Mouse (Mus musculus): ENCODE data around the gene Rgs5. TPM values are rescaled to one million over a fixed set of nuclear protein-coding genes. Genes with fewer than 3 reads are reported as not detected.

Gene Rgs5
- 1.7 and 1.8 TPM in 2 replicates for polyA plus RNA-seq (2015; fragmentation: Nextera tagmentation; extraction: Ambion mirVana)

DNA sequence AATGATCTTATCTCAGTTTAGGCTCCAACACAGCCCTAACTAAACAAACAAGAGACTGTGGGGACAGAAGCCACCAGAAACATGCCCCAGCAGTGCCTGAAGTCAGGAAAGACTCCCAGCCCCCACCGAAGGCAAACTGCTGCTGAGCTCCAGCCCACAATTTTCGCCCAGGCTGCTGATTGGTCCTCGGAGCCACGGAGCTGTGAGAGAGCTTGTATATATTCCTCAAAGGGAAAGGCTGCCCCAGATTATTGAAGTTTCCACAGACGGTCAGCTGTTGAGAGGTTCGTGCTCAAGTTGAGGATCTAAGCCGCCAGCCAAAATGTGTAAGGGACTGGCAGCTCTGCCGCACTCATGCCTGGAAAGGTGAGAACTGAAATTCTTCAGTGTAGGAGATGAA, at the start of gene Rgs5:
Gene Rgs5 (plus strand): TSS at position 246 of the 400 bp plus-strand sequence.
- Histone ChIP-seq H3K36me3 (no peaks in the 10 kb centered on the region), H3K9ac (no peak within 1 kb of the TSS), H3K4me1 (peaks cover 15% of the 10 kb centered on the region), H3K4me3 (peak within 1 kb of the TSS; percentile 20), H3K4me2 (replicated peaks) (peak within 1 kb of the TSS; percentile 56), H3K9me3 (no peaks in the 10 kb centered on the region), H3K27me3 (0 out of 2 replicates have a peak, but pooled peaks cover 2% of the 10 kb centered on the region), H3K27ac (no peak within 1 kb of the TSS)
- ATAC-seq (ENCODE audit: low FRiP score, low read depth): peak; percentile 78
- 3% methylated on average over 8 of the region's 8 CpGs for WGBS

DNA sequence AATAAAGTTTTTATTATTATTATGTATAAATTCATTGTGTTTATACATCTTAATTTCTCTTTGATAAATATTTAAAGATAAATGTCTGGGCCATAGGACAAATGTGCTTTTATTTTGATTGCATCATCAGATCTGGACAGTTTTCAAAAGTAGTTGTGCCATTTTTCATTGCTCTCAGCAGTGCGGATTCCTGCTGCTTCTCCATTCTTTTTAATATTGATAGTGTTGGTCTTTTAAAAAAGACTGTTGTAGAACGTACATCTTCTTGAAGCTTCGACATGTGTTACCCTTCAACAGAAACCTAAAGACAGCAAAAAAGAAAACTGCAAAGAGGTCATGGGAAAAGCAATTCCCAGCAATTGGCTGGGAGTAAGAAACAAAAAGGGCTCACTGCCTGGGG, 49.1 kb upstream of the Rgs5 start:
- ATAC-seq (ENCODE audit: low FRiP score, low read depth): no peak
- no peak overlapping the region for H3K9ac ChIP-seq
- WGBS: 86% methylated on average over 3 of the region's 3 CpGs
- H3K9me3 ChIP-seq: no peaks in the 10 kb centered on the region
- H3K4me2 ChIP-seq (replicated peaks): no peak overlapping the region
- no peaks in the 10 kb centered on the region for H3K4me1 ChIP-seq
- no peaks in the 10 kb centered on the region for H3K36me3 ChIP-seq
- H3K27me3 ChIP-seq: no peaks in the 10 kb centered on the region
- H3K4me3 ChIP-seq: no peak overlapping the region
- H3K27ac ChIP-seq: no peak overlapping the region

DNA sequence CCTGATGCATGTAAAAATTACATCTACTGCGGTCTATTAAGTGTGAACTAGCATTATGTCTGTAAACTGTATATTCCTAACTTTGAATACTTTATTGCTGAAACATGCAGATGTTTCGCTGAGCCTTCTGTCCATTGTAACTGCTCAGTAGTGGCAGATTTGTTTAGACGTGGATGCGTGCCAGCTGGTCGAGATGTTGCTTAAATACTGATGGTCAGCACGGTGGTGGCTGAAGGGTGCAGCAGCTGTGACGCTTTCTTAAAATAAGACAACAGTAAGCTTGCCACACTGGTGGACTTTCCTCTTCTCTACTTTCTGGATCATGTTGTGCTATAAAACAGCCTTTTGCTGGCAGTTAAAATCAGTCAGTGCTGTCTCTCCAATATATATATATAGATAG, 25.6 kb upstream of the Rgs5 start:
- Histone ChIP-seq H3K4me2 (replicated peaks) (no peak overlapping the region), H3K9ac (no peak overlapping the region), H3K4me1 (no peaks in the 10 kb centered on the region), H3K36me3 (no peaks in the 10 kb centered on the region), H3K9me3 (no peaks in the 10 kb centered on the region), H3K27me3 (no peaks in the 10 kb centered on the region), H3K27ac (no peak overlapping the region), H3K4me3 (no peak overlapping the region)
- 83% methylated on average over 7 of the region's 7 CpGs for WGBS
- ATAC-seq (ENCODE audit: low FRiP score, low read depth): no peak

DNA sequence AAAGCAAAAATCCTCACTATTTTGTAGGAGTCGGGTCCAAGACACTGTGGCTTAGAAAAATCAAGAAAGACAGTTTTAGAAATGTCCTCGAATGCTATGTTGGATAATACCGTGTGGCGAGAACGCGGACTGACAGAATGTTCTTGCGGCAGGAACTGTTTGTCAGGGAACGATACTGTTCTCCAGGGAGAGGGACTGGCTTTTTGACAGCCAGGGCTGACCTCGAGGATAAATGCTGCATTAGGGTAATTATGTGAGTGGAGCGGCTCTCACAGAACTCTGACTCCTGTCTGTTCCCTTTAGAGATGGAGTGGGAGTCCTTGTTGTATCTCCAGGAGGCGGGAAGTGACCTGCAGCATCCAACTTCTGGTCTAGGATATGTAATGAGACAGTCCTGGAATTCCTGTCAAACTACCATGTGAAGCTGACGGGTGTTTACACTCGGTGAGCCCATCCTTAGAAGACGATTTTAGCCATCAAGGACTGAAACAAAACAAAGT, 18.0 kb upstream of the Rgs5 start:
- H3K4me1 ChIP-seq: no peaks in the 10 kb centered on the region
- ATAC-seq (ENCODE audit: low FRiP score, low read depth): no peak
- H3K27ac ChIP-seq: no peak overlapping the region
- no peak overlapping the region for H3K4me2 ChIP-seq (replicated peaks)
- WGBS: 66% methylated on average over 14 of the region's 14 CpGs
- no peaks in the 10 kb centered on the region for H3K27me3 ChIP-seq
- H3K36me3 ChIP-seq: no peaks in the 10 kb centered on the region
- H3K9ac ChIP-seq: no peak overlapping the region
- H3K9me3 ChIP-seq: no peaks in the 10 kb centered on the region
- H3K4me3 ChIP-seq: no peak overlapping the region

DNA sequence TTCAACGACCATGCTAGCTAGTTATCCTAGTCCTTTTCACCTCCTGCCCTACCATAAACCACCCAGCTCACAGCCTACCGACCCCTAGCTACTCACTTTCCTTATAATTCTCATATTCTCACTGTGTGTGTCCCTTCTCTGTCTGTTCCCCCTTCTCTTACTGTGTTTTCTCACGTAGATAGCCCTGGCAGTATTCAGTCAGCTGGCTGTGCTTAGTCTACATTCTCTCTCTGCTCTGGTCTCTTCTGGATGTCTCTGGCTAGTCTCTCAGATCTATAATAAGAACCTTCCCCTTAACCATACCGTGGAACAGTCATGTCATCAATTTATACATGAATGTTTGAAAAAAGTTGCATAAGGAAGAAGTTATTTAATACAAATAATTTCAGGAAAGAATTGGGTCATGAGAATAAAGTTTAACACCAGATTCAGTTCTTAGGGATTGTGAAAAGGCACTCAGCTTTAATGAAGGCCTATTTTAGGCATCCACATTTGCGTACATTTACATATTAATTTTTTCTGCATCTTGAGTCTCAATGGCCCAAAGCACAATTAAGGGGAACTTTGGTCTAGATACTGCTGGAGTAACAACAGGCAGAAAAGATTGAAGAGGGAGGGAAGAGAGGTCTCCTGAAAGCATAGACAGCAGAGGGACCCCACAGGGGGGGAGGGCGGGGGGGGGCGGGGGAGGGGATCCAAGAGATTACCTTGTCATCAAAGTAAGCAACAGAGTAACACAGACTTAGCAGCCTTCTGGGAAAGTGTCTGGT, 10.2 kb upstream of the Rgs5 start:
- Histone ChIP-seq H3K4me1 (no peaks in the 10 kb centered on the region), H3K9ac (no peak overlapping the region), H3K9me3 (no peaks in the 10 kb centered on the region), H3K27ac (no peak overlapping the region), H3K4me3 (no peak overlapping the region), H3K27me3 (no peaks in the 10 kb centered on the region), H3K36me3 (no peaks in the 10 kb centered on the region), H3K4me2 (replicated peaks) (no peak overlapping the region)
- no peak for ATAC-seq (ENCODE audit: low FRiP score, low read depth)
- WGBS: 67% methylated on average over 5 of the region's 7 CpGs

DNA sequence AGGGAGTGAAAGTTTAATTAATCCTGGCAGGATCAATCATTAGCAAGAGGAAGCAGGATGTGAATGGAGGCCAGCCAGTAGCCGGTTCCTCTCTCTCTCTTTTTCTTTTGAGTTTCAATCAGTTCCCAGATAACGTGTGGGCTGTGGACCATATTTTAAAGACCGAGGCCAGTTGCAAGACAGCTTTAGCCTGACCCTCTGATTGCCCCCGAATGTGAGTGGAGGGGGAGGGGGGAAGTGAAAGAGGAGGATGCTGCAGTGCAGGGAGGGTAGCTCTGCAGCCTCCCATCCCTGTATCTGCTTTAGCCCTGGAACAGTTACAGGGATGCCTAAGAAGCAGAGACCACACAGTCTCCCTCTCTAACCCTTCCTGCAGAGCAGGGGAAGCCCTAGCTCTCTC, 4.2 kb downstream of the Rgs5 start:
- 0 out of 2 replicates have a peak, but pooled peaks cover under 1% of the 10 kb centered on the region for H3K27me3 ChIP-seq
- H3K4me1 ChIP-seq: peaks cover 14% of the 10 kb centered on the region
- no peak overlapping the region for H3K4me2 ChIP-seq (replicated peaks)
- 5% methylated on average over 4 of the region's 4 CpGs for WGBS
- no peaks in the 10 kb centered on the region for H3K36me3 ChIP-seq
- no peak for ATAC-seq (ENCODE audit: low FRiP score, low read depth)
- H3K9ac ChIP-seq: no peak overlapping the region
- no peaks in the 10 kb centered on the region for H3K9me3 ChIP-seq
- H3K4me3 ChIP-seq: no peak overlapping the region
- no peak overlapping the region for H3K27ac ChIP-seq

DNA sequence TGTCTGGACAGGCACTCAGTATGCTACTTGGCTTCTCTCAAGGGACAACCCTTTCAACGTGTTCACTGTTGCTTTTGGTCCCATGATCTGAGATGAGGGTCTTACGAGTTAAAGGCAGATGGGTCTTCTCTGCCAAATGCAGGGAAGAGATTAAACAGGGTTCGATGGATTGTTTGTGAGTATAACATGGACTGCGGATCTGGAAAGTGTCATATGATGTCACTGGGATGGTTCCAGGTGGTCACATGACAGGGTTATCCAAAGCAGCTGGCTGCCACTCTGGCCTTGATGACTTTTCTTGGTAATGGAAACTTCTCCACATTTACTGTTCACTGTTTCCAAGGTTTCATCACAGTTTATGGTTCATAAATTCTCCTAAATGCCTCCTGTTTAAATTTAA, 12.0 kb downstream of the Rgs5 start:
- Histone ChIP-seq H3K4me1 (no peaks in the 10 kb centered on the region), H3K9ac (no peak overlapping the region), H3K4me3 (no peak overlapping the region), H3K27me3 (no peaks in the 10 kb centered on the region), H3K36me3 (no peaks in the 10 kb centered on the region), H3K27ac (no peak overlapping the region), H3K4me2 (replicated peaks) (no peak overlapping the region), H3K9me3 (no peaks in the 10 kb centered on the region)
- 64% methylated on average over 4 of the region's 4 CpGs for WGBS
- ATAC-seq (ENCODE audit: low FRiP score, low read depth): no peak

DNA sequence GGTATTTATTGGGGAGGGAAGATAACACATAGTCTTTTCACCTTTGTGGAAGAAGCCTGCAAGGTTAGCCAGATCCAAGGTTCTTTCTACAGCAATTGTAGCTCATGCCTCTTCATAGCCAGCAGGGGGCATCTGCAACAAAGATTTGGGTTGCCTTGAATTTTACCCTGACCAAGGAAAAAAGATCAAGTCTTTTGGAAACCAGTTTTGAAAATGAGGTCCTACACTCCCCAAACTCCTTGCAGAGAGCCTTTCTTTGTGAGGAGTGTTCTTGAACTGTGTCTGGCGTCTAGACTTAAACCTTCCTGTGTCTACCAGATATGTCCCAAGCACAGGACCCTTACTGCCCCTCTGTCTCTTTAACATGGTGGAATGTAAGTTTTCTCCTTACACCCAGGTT, 15.4 kb downstream of the Rgs5 start:
- WGBS: 56% methylated on average over 1 of the region's 1 CpGs
- no peak overlapping the region for H3K9ac ChIP-seq
- no peak overlapping the region for H3K27ac ChIP-seq
- H3K36me3 ChIP-seq: no peaks in the 10 kb centered on the region
- H3K4me2 ChIP-seq (replicated peaks): no peak overlapping the region
- no peak overlapping the region for H3K4me3 ChIP-seq
- H3K9me3 ChIP-seq: no peaks in the 10 kb centered on the region
- H3K4me1 ChIP-seq: no peaks in the 10 kb centered on the region
- ATAC-seq (ENCODE audit: low FRiP score, low read depth): 0 out of 2 replicates have a peak, but pooled peaks have one; percentile 48
- no peaks in the 10 kb centered on the region for H3K27me3 ChIP-seq

DNA sequence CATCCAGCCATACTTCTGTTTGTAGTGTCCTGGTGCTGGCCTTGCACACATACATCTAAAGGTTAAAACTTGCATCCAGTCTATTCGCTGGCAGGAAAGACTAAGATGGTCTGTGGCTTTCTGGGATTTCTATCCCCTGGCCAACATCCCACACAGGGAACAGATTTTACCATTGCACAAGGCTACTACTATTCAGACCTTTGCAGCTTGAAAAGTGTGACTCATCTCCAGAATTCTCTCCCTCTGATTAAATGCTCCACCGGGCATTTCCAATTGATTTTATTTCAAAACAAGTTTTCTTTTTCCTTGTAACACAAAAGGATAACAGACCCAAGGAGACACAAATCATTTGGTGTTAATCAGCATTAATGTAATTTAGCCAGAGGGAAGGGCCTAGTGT, 16.5 kb downstream of the Rgs5 start:
- 85% methylated on average over 2 of the region's 2 CpGs for WGBS
- no peaks in the 10 kb centered on the region for H3K27me3 ChIP-seq
- H3K4me1 ChIP-seq: no peaks in the 10 kb centered on the region
- H3K4me2 ChIP-seq (replicated peaks): no peak overlapping the region
- no peak overlapping the region for H3K27ac ChIP-seq
- H3K9me3 ChIP-seq: no peaks in the 10 kb centered on the region
- H3K4me3 ChIP-seq: no peak overlapping the region
- no peaks in the 10 kb centered on the region for H3K36me3 ChIP-seq
- H3K9ac ChIP-seq: no peak overlapping the region
- no peak for ATAC-seq (ENCODE audit: low FRiP score, low read depth)

DNA sequence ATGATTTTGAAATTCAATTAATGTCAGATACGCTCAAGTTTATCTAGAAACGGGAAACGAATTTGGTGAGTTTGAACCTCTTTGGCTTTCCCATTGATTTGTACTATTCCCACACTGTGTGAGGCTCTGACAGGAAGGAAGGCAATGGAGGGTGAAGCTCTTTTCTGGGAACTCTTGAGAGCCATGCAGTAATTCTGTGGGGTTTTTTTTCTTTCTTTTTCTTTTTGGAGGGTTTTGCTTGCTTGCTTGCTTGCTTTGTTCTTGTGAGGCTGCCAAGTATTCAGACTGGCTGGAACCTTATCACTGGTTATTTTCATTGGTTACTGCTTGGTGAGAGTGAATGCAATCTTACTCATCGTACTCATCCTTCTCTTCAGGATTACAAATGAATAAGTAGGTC, 17.0 kb downstream of the Rgs5 start:
- Histone ChIP-seq H3K4me2 (replicated peaks) (no peak overlapping the region), H3K36me3 (no peaks in the 10 kb centered on the region), H3K9ac (no peak overlapping the region), H3K27me3 (no peaks in the 10 kb centered on the region), H3K4me3 (no peak overlapping the region), H3K9me3 (no peaks in the 10 kb centered on the region), H3K27ac (no peak overlapping the region), H3K4me1 (no peaks in the 10 kb centered on the region)
- 77% methylated on average over 4 of the region's 4 CpGs for WGBS
- ATAC-seq (ENCODE audit: low FRiP score, low read depth): no peak

DNA sequence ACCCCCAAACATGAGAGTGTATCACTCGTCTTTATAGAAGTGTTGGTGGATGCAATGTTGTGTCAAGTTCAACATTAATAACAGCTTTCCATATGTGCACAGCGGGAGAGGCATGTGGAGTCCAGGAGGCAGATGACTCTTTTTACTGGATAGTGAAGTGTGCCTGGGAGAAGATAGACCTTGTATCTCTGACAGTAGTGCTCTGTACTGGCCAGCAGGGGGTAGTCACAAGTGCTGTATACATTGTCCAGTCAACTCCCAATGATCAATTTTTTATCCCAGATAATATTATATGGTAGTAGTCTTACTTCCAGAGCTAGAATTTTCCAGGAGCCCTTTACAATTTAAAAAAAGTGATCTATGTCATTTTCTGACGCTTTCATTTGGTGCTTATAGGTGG, 18.8 kb downstream of the Rgs5 start:
- WGBS: 49% methylated on average over 3 of the region's 3 CpGs
- Histone ChIP-seq H3K9me3 (no peaks in the 10 kb centered on the region), H3K36me3 (no peaks in the 10 kb centered on the region), H3K4me1 (no peaks in the 10 kb centered on the region), H3K4me2 (replicated peaks) (no peak overlapping the region), H3K9ac (no peak overlapping the region), H3K27ac (no peak overlapping the region), H3K27me3 (no peaks in the 10 kb centered on the region), H3K4me3 (no peak overlapping the region)
- ATAC-seq (ENCODE audit: low FRiP score, low read depth): no peak

DNA sequence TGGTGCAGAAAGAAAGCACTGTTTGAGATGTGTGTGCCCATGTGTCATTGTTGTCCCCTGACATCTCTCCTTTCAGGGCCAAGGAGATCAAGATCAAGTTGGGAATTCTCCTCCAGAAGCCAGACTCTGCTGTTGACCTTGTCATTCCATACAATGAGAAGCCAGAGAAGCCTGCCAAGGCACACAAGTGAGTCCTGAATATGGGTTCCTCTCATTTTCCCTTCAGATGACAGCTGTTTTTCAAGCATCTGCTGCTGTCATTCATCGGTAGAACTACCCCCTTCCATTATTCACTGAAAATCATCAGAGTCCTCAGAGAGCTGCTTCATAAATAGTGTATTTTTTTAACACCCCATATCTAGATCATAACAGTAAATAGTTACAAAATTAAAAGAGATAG, 21.4 kb downstream of the Rgs5 start:
- no peak overlapping the region for H3K9ac ChIP-seq
- no peaks in the 10 kb centered on the region for H3K27me3 ChIP-seq
- 70% methylated on average over 1 of the region's 1 CpGs for WGBS
- H3K36me3 ChIP-seq: no peaks in the 10 kb centered on the region
- ATAC-seq (ENCODE audit: low FRiP score, low read depth): no peak
- H3K4me2 ChIP-seq (replicated peaks): no peak overlapping the region
- no peaks in the 10 kb centered on the region for H3K4me1 ChIP-seq
- H3K27ac ChIP-seq: no peak overlapping the region
- H3K9me3 ChIP-seq: no peaks in the 10 kb centered on the region
- H3K4me3 ChIP-seq: no peak overlapping the region
